Mouse (Mus musculus) cortical plate, adult 2 months (tissue): ENCODE data around the gene Scd1. TPM values are rescaled to one million over a fixed set of nuclear protein-coding genes. Genes with fewer than 3 reads are reported as not detected.

ENCODE experiments used
- H3K27ac ChIP-seq: fragments of 200-500 bp; 2 replicates; pipeline ENCODE4 v1.5.1; 2012; ENCODE audit warnings: low read length, control low read depth, inconsistent platforms; ENCODE audit not compliant: insufficient read depth
- H3K4me1 ChIP-seq: fragments of 200-500 bp; 2 replicates; pipeline ENCODE4 v1.6.1; 2011; ENCODE audit warnings: low read length; ENCODE audit not compliant: control insufficient read depth, insufficient read depth
- H3K4me3 ChIP-seq: fragments of 200-500 bp; 2 replicates; pipeline ENCODE4 v1.5.1; 2011; ENCODE audit warnings: mild to moderate bottlenecking, low read length, control low read depth; ENCODE audit not compliant: insufficient read depth
- CTCF ChIP-seq: fragments of 200-500 bp; IDR thresholded peaks from 2 replicates; pipeline ENCODE4 v1.5.1; 2011; ENCODE audit warnings: mild to moderate bottlenecking, control low read depth, low read length; ENCODE audit not compliant: insufficient read depth; ENCODE audit errors: extremely low read depth
- POLR2A ChIP-seq: fragments of 200-500 bp; IDR thresholded peaks from 2 replicates; pipeline ENCODE4 v1.6.1; 2011; ENCODE audit warnings: mild to moderate bottlenecking, low read length, control low read depth; ENCODE audit not compliant: insufficient read depth; ENCODE audit errors: extremely low read depth
- polyA plus RNA-seq: library from polyadenylated mRNA; depleted of rRNA; stranded (reverse); fragments of >200 nt; gene quantifications from 2 replicates; pipeline ENCODE4 v1.2.3, GENCODE M21; 2012

The Scd1 gene
- polyA plus RNA-seq, 1 experiment = 184 TPM

- Histone ChIP-seq H3K4me1 (peaks cover 3% of the 10 kb centered on the region; the same call in 1 of the 2 replicates), H3K27ac (peak overlapping the region; percentile 79), H3K4me3 (peak overlapping the region; percentile 42)
- no peak for TF ChIP-seq CTCF
- TF ChIP-seq POLR2A = peak; percentile 81
These were observed 18.9 kb downstream of the Scd1 start for GRCm38 (mm10) chr19:44388475-44389428.

GRCm38 (mm10) chr19:44387746-44388474 is 19.8 kb downstream of the Scd1 start:
- peak overlapping the region; percentile 76 for H3K27ac ChIP-seq
- H3K4me1 ChIP-seq = peaks cover 4% of the 10 kb centered on the region; the same call in 1 of the 2 replicates
- TF ChIP-seq CTCF (no peak), POLR2A (no peak)
- peak overlapping the region; percentile 42 for H3K4me3 ChIP-seq

DNA sequence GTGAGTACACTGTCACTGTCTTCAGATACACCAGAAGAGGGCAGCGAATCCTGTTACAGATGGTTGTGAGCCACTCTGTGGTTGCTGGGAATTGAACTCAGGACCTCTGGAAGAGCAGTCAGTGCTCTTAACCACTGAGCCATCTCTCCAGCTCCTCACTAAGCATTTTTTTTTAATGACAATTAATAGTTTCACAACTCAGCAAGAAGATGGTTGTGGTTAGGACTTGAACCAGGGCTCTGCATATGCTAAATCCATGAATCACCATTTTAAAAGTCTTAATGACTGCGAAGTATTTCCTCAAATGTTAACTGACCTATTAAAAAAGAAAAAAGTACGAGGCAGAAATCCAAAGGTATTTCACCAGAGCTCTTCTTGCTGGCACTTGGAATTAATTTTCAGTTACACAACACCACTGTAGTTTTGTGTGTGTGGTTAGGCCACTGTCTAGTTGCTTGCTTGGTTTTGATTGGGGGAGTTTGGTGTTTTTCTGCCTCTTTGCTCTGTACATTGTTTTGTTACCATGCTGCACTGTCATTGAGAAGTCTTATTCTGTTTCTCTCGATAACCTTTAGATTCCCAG is 20.5 kb downstream of the Scd1 start:
- TF ChIP-seq POLR2A = no peak
- no peak for TF ChIP-seq CTCF
- Histone ChIP-seq H3K4me1 (peaks cover 5% of the 10 kb centered on the region; the same call in 1 of the 2 replicates), H3K27ac (no peak overlapping the region), H3K4me3 (no peak overlapping the region)

DNA sequence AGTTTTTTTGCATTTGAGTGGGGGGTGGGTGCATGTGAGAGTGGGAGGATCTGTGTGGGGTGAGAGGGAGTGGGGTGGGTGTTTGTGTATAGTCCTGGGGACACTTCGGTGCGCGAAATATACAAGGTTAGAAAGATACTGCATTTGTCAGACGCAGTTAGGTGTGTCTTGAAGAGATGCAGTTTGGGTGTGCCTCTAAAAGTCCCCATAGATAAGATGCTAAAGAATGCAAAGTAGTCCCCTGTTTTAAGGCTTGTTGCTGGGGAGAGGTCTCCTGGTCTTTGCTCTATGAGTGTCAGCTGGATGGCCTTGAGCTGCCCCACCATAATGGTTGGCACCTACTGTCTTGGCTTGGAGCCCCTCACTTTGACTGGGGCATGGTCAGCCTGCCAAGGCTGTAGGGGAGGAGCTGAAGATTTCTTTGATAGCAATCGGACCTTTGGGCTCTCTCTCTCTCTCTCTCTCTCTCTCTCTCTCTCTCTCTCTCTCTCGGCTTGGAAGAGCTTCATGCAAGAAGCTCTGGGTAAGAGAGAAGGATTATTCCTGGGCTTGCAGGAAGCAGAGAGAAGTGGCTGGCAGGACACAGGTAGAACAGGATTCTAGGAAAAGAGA is 21.7 kb downstream of the Scd1 start:
- no peak overlapping the region for H3K4me3 ChIP-seq
- TF ChIP-seq POLR2A (no peak), CTCF (no peak)
- H3K27ac ChIP-seq = no peak overlapping the region
- H3K4me1 ChIP-seq = peaks cover 5% of the 10 kb centered on the region; the same call in 1 of the 2 replicates

- no peak overlapping the region for H3K4me3 ChIP-seq
- no peak for TF ChIP-seq CTCF
- TF ChIP-seq POLR2A = no peak
- H3K4me1 ChIP-seq = peaks cover 2% of the 10 kb centered on the region; the same call in 1 of the 2 replicates
- no peak overlapping the region for H3K27ac ChIP-seq
These were observed 24.9 kb downstream of the Scd1 start for GRCm38 (mm10) chr19:44382682-44383321.

GRCm38 (mm10) chr19:44380065-44380464 is 27.6 kb downstream of the Scd1 start:
- H3K4me1 ChIP-seq = peaks cover 2% of the 10 kb centered on the region; the same call in 1 of the 2 replicates
- no peak overlapping the region for H3K27ac ChIP-seq
- H3K4me3 ChIP-seq = no peak overlapping the region
- TF ChIP-seq CTCF (no peak), POLR2A (no peak)

DNA sequence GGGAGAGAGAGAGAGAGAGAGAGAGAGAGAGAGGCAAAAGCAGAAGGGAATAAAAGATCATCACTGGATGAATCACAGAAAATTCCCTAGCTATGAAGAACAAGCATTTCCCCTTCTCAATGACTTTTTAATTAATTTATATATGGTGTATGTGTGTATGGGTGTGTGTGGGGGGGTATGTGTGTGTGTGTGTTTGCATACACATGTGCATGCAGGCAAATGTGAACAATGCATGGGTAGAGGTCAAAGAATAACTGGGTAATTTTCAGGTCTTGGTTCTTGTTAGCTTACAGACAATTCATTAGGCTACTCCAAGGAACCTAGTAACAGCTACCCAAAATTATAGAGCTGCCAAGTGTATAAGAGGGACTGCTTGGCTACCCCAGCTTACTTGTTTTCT is 28.6 kb downstream of the Scd1 start:
- Histone ChIP-seq H3K27ac (no peak overlapping the region), H3K4me3 (no peak overlapping the region), H3K4me1 (peaks cover 2% of the 10 kb centered on the region; the same call in 1 of the 2 replicates)
- no peak for TF ChIP-seq POLR2A
- TF ChIP-seq CTCF = no peak

GRCm38 (mm10) chr19:44377629-44378375 is 29.9 kb downstream of the Scd1 start:
- H3K27ac ChIP-seq = no peak overlapping the region

More at GRCm38 (mm10) chr19:44377629-44378375, 29.9 kb downstream of the Scd1 start:
- H3K4me3 ChIP-seq = no peak overlapping the region
- H3K4me1 ChIP-seq = peaks cover under 1% of the 10 kb centered on the region; the same call in 1 of the 2 replicates
- TF ChIP-seq CTCF (no peak), POLR2A (no peak)
